Mouse (Mus musculus) adipocyte (in vitro differentiated cells): Measurements from ENCODE around the gene Crebzf.

ENCODE experiments used
- DNase-seq: peaks from one replicate; pipeline ENCODE4 v3.0.0-alpha.2; 2016; ENCODE audit warnings: low spot score

Gene Crebzf

GRCm38 (mm10) chr7:90476313-90477245 is 34.0 kb downstream of the Crebzf start, which contains the start of gene Dlg2:
Dlg2 (plus strand) TSS chr7:90476672.
- DNase-seq: no peak

- no peak for DNase-seq
These were observed 40.1 kb downstream of the Crebzf start for GRCm38 (mm10) chr7:90482607-90483006.
